8 mouse cellular contexts compared by ENCODE assay signal in the genomic region with DNA sequence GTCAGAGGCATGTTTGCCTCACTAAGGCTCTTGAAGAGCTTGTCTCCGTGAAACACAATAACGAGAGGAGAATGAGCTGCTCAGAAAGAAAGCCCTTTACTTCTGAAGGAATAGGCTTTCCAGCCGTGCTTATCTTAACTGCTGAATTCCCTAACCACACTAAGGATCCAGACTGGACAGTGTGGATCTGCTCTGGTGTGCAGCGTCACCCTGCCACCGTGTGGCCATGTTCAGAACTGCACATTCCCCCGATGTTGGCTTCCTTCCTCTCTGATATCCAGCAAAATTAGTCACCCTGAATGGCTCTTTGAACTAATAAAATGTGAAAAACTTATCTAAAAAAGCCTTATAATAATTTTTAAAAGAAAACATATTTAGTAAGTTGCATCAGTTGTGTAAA. TPM values are rescaled to one million over a fixed set of nuclear protein-coding genes. Genes with fewer than 3 reads are reported as not detected.
DNase-seq lines count a peak whose midpoint lies in the region; ATAC-seq and TF ChIP-seq lines count a peak whose summit lies in the region.

No protein-coding gene starts in this region.

- no peak for TF ChIP-seq POLR2A in testis, adult 2 months (IDR thresholded peaks at IDR 0.05; ENCODE audit: control insufficient read depth, low read depth, low read length)

- DNase-seq in c-Kit-positive CD71-positive TER-119-negative erythroid progenitor cells, embryonic 14.5 days (ENCODE audit: low read depth): peak; percentile 27
- peak; percentile 73 for DNase-seq in forebrain, embryonic 10.5 days (ENCODE audit: extremely low spot score, low spot score)
- DNase-seq in neural tube, embryonic 11.5 days (ENCODE audit: low spot score): peak; percentile 79

- peak overlapping the region; percentile 63 for H3K4me2 ChIP-seq in heart, embryonic 14.5 days (ENCODE audit: low read length)
- H3K4me2 ChIP-seq in kidney, embryonic 16.5 days (replicated peaks; ENCODE audit: low read depth, low read length): peak overlapping the region; percentile 16
- peak overlapping the region; percentile 35 for H3K4me2 ChIP-seq in limb, embryonic 15.5 days
- no peak overlapping the region for H3K4me2 ChIP-seq in neural tube, embryonic 11.5 days (ENCODE audit: low read depth)

- peak; percentile 60 for ATAC-seq in heart, embryonic 14.5 days (ENCODE audit: insufficient number of reproducible peaks, insufficient read depth, low FRiP score, low read depth)
- ATAC-seq in kidney, embryonic 16.5 days (ENCODE audit: low FRiP score, low TSS enrichment): peak; percentile 88
- no peak for ATAC-seq in limb, embryonic 15.5 days (ENCODE audit: insufficient number of reproducible peaks, low FRiP score, low TSS enrichment, low read depth)
- peak; percentile 78 for ATAC-seq in neural tube, embryonic 11.5 days (ENCODE audit: insufficient read depth, low FRiP score, low TSS enrichment)

- H3K9ac ChIP-seq in heart, embryonic 14.5 days (ENCODE audit: low read length): 0 out of 2 replicates have a peak overlapping the region, but pooled peaks have one; percentile 46
- no peak overlapping the region for H3K9ac ChIP-seq in kidney, embryonic 16.5 days (replicated peaks; ENCODE audit: low read length)
- H3K9ac ChIP-seq in limb, embryonic 15.5 days: no peak overlapping the region
- no peak overlapping the region for H3K9ac ChIP-seq in neural tube, embryonic 11.5 days (ENCODE audit: low read length)

- no peak overlapping the region for H3K4me3 ChIP-seq in E14TG2a.4 (replicated peaks; ENCODE audit: low read length)
- no peak overlapping the region for H3K4me3 ChIP-seq in forebrain, embryonic 10.5 days
- peak overlapping the region; percentile 14 to 31; a peak in 3 of 4 replicates for H3K4me3 ChIP-seq in heart, embryonic 14.5 days (ENCODE audit: control insufficient read depth in 1 of 2, insufficient read depth in 1 of 2, low read depth in 1 of 2, low read length in 2 of 2)
- H3K4me3 ChIP-seq in kidney, embryonic 16.5 days (ENCODE audit: low read length): no peak overlapping the region
- H3K4me3 ChIP-seq in limb, embryonic 15.5 days: no peak overlapping the region
- H3K4me3 ChIP-seq in neural tube, embryonic 11.5 days (ENCODE audit: low read depth, low read length): no peak overlapping the region
- no peak overlapping the region for H3K4me3 ChIP-seq in testis, adult 2 months (ENCODE audit: control insufficient read depth, low read depth, low read length)

- TF ChIP-seq CTCF in E14TG2a.4 (conservative IDR thresholded peaks at IDR 0.05; ENCODE audit: low read length): peak; percentile 99
- peak; percentile 98 for TF ChIP-seq CTCF in testis, adult 2 months (IDR thresholded peaks at IDR 0.05; ENCODE audit: control insufficient read depth, insufficient read depth, insufficient replicate concordance, low read depth, low read length)

- 1% methylated on average over 6 of the region's 6 CpGs for WGBS in forebrain, embryonic 10.5 days
- 0% methylated on average over 6 of the region's 6 CpGs for WGBS in heart, embryonic 14.5 days
- 0% methylated on average over 6 of the region's 6 CpGs for whole genome bisulfite sequencing in kidney, embryonic 16.5 days
- 0% methylated on average over 6 of the region's 6 CpGs for WGBS in limb, embryonic 15.5 days
- WGBS in neural tube, embryonic 11.5 days: 2% methylated on average over 6 of the region's 6 CpGs

- H3K27me3 ChIP-seq in E14TG2a.4 (ENCODE audit: insufficient read depth, low read length): peaks cover 20% of the 10 kb centered on the region
- peaks cover 3% of the 10 kb centered on the region; the same call in 1 of the 2 replicates for H3K27me3 ChIP-seq in forebrain, embryonic 10.5 days (ENCODE audit: poor library complexity, severe bottlenecking)
- H3K27me3 ChIP-seq in heart, embryonic 14.5 days (ENCODE audit: control insufficient read depth, insufficient read depth, low read length): no peaks in the 10 kb centered on the region
- H3K27me3 ChIP-seq in kidney, embryonic 16.5 days (ENCODE audit: insufficient read depth, low read length): no peaks in the 10 kb centered on the region
- no peaks in the 10 kb centered on the region for H3K27me3 ChIP-seq in limb, embryonic 15.5 days
- H3K27me3 ChIP-seq in neural tube, embryonic 11.5 days (ENCODE audit: control insufficient read depth, insufficient read depth, low read length): no peaks in the 10 kb centered on the region
- H3K27me3 ChIP-seq in testis, adult 2 months (ENCODE audit: control insufficient read depth, insufficient read depth, low read length): no peaks in the 10 kb centered on the region

- no peaks in the 10 kb centered on the region for H3K4me1 ChIP-seq in E14TG2a.4 (replicated peaks; ENCODE audit: low read depth, low read length)
- peaks cover 6% of the 10 kb centered on the region for H3K4me1 ChIP-seq in forebrain, embryonic 10.5 days
- H3K4me1 ChIP-seq in heart, embryonic 14.5 days (ENCODE audit: control insufficient read depth in 2 of 2, insufficient read depth in 2 of 2, low read length in 2 of 2): peaks cover 0 to 9% of the 10 kb centered on the region in 2 experiments; a peak in 1 of 4 replicates
- no peaks in the 10 kb centered on the region for H3K4me1 ChIP-seq in kidney, embryonic 16.5 days (ENCODE audit: insufficient read depth, low read length)
- H3K4me1 ChIP-seq in limb, embryonic 15.5 days: no peaks in the 10 kb centered on the region
- no peaks in the 10 kb centered on the region for H3K4me1 ChIP-seq in neural tube, embryonic 11.5 days (ENCODE audit: control insufficient read depth, insufficient read depth, low read length)
- H3K4me1 ChIP-seq in testis, adult 2 months (ENCODE audit: control insufficient read depth, insufficient read depth, low read length): no peaks in the 10 kb centered on the region

- no peaks in the 10 kb centered on the region for H3K9me3 ChIP-seq in E14TG2a.4 (ENCODE audit: low read length)
- no peaks in the 10 kb centered on the region for H3K9me3 ChIP-seq in forebrain, embryonic 10.5 days
- H3K9me3 ChIP-seq in heart, embryonic 14.5 days (ENCODE audit: control insufficient read depth, low read length): no peaks in the 10 kb centered on the region
- H3K9me3 ChIP-seq in kidney, embryonic 16.5 days (ENCODE audit: low read length): no peaks in the 10 kb centered on the region
- H3K9me3 ChIP-seq in limb, embryonic 15.5 days: no peaks in the 10 kb centered on the region
- H3K9me3 ChIP-seq in neural tube, embryonic 11.5 days (ENCODE audit: control insufficient read depth, low read length): no peaks in the 10 kb centered on the region

- H3K36me3 ChIP-seq in E14TG2a.4 (ENCODE audit: insufficient read depth, low read length): no peaks in the 10 kb centered on the region
- H3K36me3 ChIP-seq in forebrain, embryonic 10.5 days (replicated peaks): no peaks in the 10 kb centered on the region
- H3K36me3 ChIP-seq in heart, embryonic 14.5 days (ENCODE audit: control insufficient read depth, insufficient read depth, low read length): no peaks in the 10 kb centered on the region
- no peaks in the 10 kb centered on the region for H3K36me3 ChIP-seq in kidney, embryonic 16.5 days (ENCODE audit: insufficient read depth, low read length)
- no peaks in the 10 kb centered on the region for H3K36me3 ChIP-seq in limb, embryonic 15.5 days
- H3K36me3 ChIP-seq in neural tube, embryonic 11.5 days (ENCODE audit: control insufficient read depth, insufficient read depth, low read length): no peaks in the 10 kb centered on the region
- H3K36me3 ChIP-seq in testis, adult 2 months (ENCODE audit: control insufficient read depth, insufficient read depth, low read length): no peaks in the 10 kb centered on the region

- no peak overlapping the region for H3K27ac ChIP-seq in forebrain, embryonic 10.5 days
- H3K27ac ChIP-seq in heart, embryonic 14.5 days (replicated peaks in 1 of 2; ENCODE audit: control insufficient read depth in 1 of 2, insufficient read depth in 1 of 2, low read depth in 2 of 2, low read length in 2 of 2): no peak overlapping the region
- H3K27ac ChIP-seq in kidney, embryonic 16.5 days (ENCODE audit: low read length): no peak overlapping the region
- no peak overlapping the region for H3K27ac ChIP-seq in limb, embryonic 15.5 days
- H3K27ac ChIP-seq in neural tube, embryonic 11.5 days (ENCODE audit: low read depth, low read length): no peak overlapping the region
- H3K27ac ChIP-seq in testis, adult 2 months (ENCODE audit: control insufficient read depth, insufficient read depth, low read depth, low read length): no peak overlapping the region

RNA-seq across cellular contexts. Expression of a gene that starts 16.3 kb away (rescaled TPM):
- 1.5 and 1.8 TPM in 2 replicates for polyA plus RNA-seq in forebrain, embryonic 10.5 days (2016; fragmentation: Nextera tagmentation; extraction: Ambion mirVana)
- 0.13 and 0.23 TPM in 2 replicates for polyA plus RNA-seq in heart, embryonic 14.5 days (2014; fragmentation: Nextera tagmentation; extraction: Ambion mirVana)
- 1.1 and 1.4 TPM in 2 replicates for polyA plus RNA-seq in kidney, embryonic 16.5 days (2015; fragmentation: Nextera tagmentation; extraction: Ambion mirVana)
- 3.5 and 3.8 TPM in 2 replicates for polyA plus RNA-seq in limb, embryonic 15.5 days (2015; fragmentation: Nextera tagmentation; extraction: Ambion mirVana)
- polyA plus RNA-seq in neural tube, embryonic 11.5 days (2014; fragmentation: Nextera tagmentation; extraction: Ambion mirVana): 6.7 and 9.3 TPM in 2 replicates
- 0.14 and 0.61 TPM in 2 replicates for polyA plus RNA-seq in testis, adult 2 months (2012; rRNA removed)

RNA-seq across cellular contexts. Expression of a gene that starts 49.5 kb away (rescaled TPM):
- 23.3 and 23.9 TPM in 2 replicates for polyA plus RNA-seq in forebrain, embryonic 10.5 days (2016; fragmentation: Nextera tagmentation; extraction: Ambion mirVana)
- 16.7 and 18.0 TPM in 2 replicates for polyA plus RNA-seq in heart, embryonic 14.5 days (2014; fragmentation: Nextera tagmentation; extraction: Ambion mirVana)
- polyA plus RNA-seq in kidney, embryonic 16.5 days (2015; fragmentation: Nextera tagmentation; extraction: Ambion mirVana): 22.3 and 22.8 TPM in 2 replicates
- 16.2 and 21.7 TPM in 2 replicates for polyA plus RNA-seq in limb, embryonic 15.5 days (2015; fragmentation: Nextera tagmentation; extraction: Ambion mirVana)
- polyA plus RNA-seq in neural tube, embryonic 11.5 days (2014; fragmentation: Nextera tagmentation; extraction: Ambion mirVana): 24.6 and 29.9 TPM in 2 replicates
- polyA plus RNA-seq in testis, adult 2 months (2012; rRNA removed): 6.9 and 7.1 TPM in 2 replicates

Comparison
In these comparisons a context has a peak if more than half of its experiments do, and no peak if none do; other contexts are left out.
1. H3K4me3 ChIP-seq: peak in heart, embryonic 14.5 days (2 of 2); none in E14TG2a.4 (single experiment), forebrain, embryonic 10.5 days (single experiment), kidney, embryonic 16.5 days (single experiment), limb, embryonic 15.5 days (single experiment), neural tube, embryonic 11.5 days (single experiment) and testis, adult 2 months (single experiment).
2. DNase-seq: peak in every context shown above with its lines; median percentile 79 in neural tube, embryonic 11.5 days; 73 in forebrain, embryonic 10.5 days; 27 in c-Kit-positive CD71-positive TER-119-negative erythroid progenitor cells, embryonic 14.5 days.